Mouse (Mus musculus): ENCODE results near the gene Atp6v1g3.

The Atp6v1g3 gene
- long read RNA-seq, experiment 1, result 0 reads
- long read RNA-seq, experiment 2, result 0 reads

GRCm38 (mm10) chr1:138273438-138273837, at the start of gene Atp6v1g3:
TSS of gene Atp6v1g3 (plus strand) at chr1:138273738.
- intact Hi-C loops (cut with DNase I), result no loop called here

GRCm38 (mm10) chr1:138233051-138233450, 40.5 kb upstream of the Atp6v1g3 start:
- intact Hi-C loops (cut with DNase I), result no loop called here

GRCm38 (mm10) chr1:138237252-138237651, 36.3 kb upstream of the Atp6v1g3 start:
- intact Hi-C loops (cut with DNase I), result no loop called here

GRCm38 (mm10) chr1:138243947-138244346, 29.6 kb upstream of the Atp6v1g3 start:
- intact Hi-C loops (cut with DNase I), result no loop called here

- intact Hi-C loops (cut with DNase I), result no loop called here
These were observed 29.1 kb upstream of the Atp6v1g3 start for GRCm38 (mm10) chr1:138244485-138244884.

GRCm38 (mm10) chr1:138245103-138245502, 28.4 kb upstream of the Atp6v1g3 start:
- intact Hi-C loops (cut with DNase I), result no loop called here

GRCm38 (mm10) chr1:138245533-138245932, 28.0 kb upstream of the Atp6v1g3 start:
- intact Hi-C loops (cut with DNase I), result no loop called here

GRCm38 (mm10) chr1:138246438-138247164, 26.9 kb upstream of the Atp6v1g3 start:
- intact Hi-C loops (cut with DNase I), result no loop called here

- intact Hi-C loops (cut with DNase I), result no loop called here
These were observed 25.6 kb upstream of the Atp6v1g3 start for GRCm38 (mm10) chr1:138247699-138248483.

- intact Hi-C loops (cut with DNase I), result no loop called here
These were observed 24.8 kb upstream of the Atp6v1g3 start for GRCm38 (mm10) chr1:138248770-138249169.

GRCm38 (mm10) chr1:138250951-138251350, 22.6 kb upstream of the Atp6v1g3 start:
- intact Hi-C loops (cut with DNase I), result no loop called here

- intact Hi-C loops (cut with DNase I), result no loop called here
These were observed 17.3 kb upstream of the Atp6v1g3 start for GRCm38 (mm10) chr1:138256172-138256789.

- intact Hi-C loops (cut with DNase I), result no loop called here
These were observed 14.8 kb upstream of the Atp6v1g3 start for GRCm38 (mm10) chr1:138258758-138259157.

GRCm38 (mm10) chr1:138261520-138261919, 12.0 kb upstream of the Atp6v1g3 start:
- intact Hi-C loops (cut with DNase I), result no loop called here

GRCm38 (mm10) chr1:138262408-138262807, 11.1 kb upstream of the Atp6v1g3 start:
- intact Hi-C loops (cut with DNase I), result no loop called here

GRCm38 (mm10) chr1:138267465-138268055, 6.0 kb upstream of the Atp6v1g3 start:
- intact Hi-C loops (cut with DNase I), result no loop called here

- intact Hi-C loops (cut with DNase I), result no loop called here
These were observed 1.4 kb downstream of the Atp6v1g3 start for GRCm38 (mm10) chr1:138274930-138275329.

GRCm38 (mm10) chr1:138275859-138276258, 2.3 kb downstream of the Atp6v1g3 start:
- intact Hi-C loops (cut with DNase I), result no loop called here

GRCm38 (mm10) chr1:138281139-138281538, 7.6 kb downstream of the Atp6v1g3 start:
- intact Hi-C loops (cut with DNase I), result no loop called here

GRCm38 (mm10) chr1:138282413-138283141, 9.0 kb downstream of the Atp6v1g3 start:
- intact Hi-C loops (cut with DNase I), result no loop called here

GRCm38 (mm10) chr1:138287665-138288064, 14.1 kb downstream of the Atp6v1g3 start:
- intact Hi-C loops (cut with DNase I), result no loop called here
